Mouse (Mus musculus) left cerebral cortex, postnatal 25 days (tissue): ENCODE data around the gene Selenom. TPM values are rescaled to one million over a fixed set of nuclear protein-coding genes. Genes with fewer than 3 reads are reported as not detected.

Experiments
- DNase-seq, 2 experiments: peaks; one replicate each; pipeline ENCODE4 v3.0.0; 2022; ENCODE audit warnings: low spot score in 2 of 2, mixed read lengths in 1 of 2
- intact Hi-C: fragments of 180-260 bp; cut with DNase I; formaldehyde crosslinking; loops from one replicate; pipeline ENCODE4 v1.15.1; 2025
- total RNA-seq, 2 experiments: library from RNA; stranded (reverse); gene quantifications; 2 replicates each; pipeline ENCODE4 v1.2.3; 2021

Gene Selenom
- 100 to 1,000 TPM; 142 to 145 TPM for total RNA-seq

DNA sequence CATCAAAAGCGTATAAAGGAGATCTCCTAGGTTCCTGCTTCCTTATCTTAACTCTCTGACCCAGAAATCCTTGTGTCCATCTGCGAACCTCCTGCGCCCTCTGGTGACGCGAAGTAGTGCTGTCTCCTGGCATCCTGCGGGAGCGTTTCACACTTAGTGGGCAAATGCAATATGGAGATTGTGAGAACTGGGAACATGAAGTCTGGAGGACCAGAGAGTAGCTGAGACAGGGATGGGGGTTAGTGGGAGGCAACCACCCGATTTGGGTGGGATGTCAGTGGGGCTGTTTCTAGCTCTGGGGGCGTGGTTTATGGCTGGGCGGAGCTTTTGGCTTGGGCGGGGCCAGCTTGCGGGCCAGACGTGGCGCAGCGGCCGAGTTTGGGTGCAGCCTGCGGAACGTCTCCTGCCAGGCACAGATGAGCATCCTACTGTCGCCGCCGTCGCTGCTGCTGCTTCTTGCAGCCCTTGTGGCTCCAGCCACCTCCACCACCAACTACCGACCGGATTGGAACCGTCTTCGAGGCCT lies at the start of gene Selenom:
Gene Selenom, plus strand, starts transcription at position 156 of the 526 bp plus-strand sequence.
- peak; percentile 91 to 94 for DNase-seq
- intact Hi-C loops, result loop anchor here (1.0 to 2.0 kb wide), 2 partner anchors 42 to 128 kb away; no protein-coding TSS in a partner anchor

DNA sequence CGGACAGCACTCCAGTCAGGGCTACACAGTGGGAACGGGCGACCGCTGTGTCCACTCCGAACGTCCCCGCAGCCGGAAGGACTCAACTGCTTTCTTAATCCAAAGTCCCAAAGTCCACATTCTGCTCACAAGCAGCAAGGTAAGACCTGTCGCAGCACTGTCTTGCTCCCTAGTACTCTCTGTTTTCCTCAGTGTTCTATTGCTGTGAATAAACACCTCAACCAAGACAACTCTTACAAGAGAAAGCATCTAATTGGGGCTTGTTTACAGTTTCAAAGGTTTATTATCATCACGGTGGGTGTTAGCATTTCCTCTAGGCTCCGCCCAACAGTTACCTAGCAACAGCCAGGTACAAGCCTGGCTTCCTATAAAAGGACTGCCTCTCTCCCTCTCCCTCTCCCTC lies 43.0 kb upstream of the Selenom start:
- intact Hi-C loops, result no loop called here

DNA sequence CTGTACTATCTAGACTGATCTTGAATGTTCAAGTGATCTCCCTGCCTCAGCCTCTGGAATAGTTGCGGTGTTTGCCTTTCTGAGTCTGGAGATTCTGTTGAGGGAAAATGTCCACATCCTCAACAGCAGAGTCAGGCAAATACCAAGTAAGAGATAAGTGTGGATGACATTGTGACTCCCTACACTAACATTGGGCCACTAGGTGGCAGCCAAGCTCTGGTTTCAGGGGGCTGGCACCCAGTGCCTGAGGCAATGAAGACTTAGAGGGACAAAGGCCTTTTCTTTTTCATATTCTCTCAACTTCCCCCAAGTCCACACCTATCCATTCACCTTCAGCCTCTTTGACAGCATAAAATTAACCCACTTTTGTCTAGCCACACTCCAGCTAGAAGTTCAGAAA lies 42.0 kb upstream of the Selenom start:
- peak; percentile 76 to 84 for DNase-seq
- intact Hi-C loops, result loop anchor here (1.0 kb wide), 1 partner anchor 42 kb away; the partner anchor contains the start of gene Selenom

More for the DNA sequence above, 43.0 kb upstream of the Selenom start:
- DNase-seq, result no peak

DNA sequence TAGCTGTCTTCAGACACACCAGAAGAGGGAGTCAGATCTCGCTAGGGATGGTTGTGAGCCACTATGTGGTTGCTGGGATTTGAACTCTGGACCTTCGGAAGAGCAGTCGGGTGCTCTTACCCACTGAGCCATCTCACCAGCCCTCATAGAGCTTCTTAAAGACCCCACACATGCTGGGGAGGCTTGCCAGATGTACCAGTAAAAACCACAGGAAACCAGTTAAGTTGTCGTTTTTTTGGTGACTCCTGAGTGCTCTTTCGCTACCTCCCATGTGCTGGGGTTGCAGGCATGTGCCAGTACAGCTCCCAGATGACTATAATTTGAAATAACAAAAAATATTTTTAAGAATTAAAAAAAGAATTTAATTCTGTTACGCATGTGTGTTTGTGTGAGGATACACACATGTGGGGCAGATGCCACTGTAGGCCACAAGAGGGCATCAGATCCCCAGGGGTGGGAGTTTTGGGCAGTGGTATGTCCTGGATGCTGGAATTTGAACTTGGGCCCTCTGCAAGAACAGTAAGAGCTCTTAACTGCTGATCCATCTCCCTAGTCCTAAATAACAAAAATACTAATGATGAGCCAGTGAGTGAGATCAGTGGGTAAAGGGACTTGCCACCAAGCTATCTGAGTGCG lies 39.9 kb upstream of the Selenom start:
- no peak for DNase-seq
- intact Hi-C loops, result no loop called here

GRCm38 (mm10) chr11:3475489-3475888 lies 39.0 kb upstream of the Selenom start:
- no peak for DNase-seq
- intact Hi-C loops, result no loop called here

DNA sequence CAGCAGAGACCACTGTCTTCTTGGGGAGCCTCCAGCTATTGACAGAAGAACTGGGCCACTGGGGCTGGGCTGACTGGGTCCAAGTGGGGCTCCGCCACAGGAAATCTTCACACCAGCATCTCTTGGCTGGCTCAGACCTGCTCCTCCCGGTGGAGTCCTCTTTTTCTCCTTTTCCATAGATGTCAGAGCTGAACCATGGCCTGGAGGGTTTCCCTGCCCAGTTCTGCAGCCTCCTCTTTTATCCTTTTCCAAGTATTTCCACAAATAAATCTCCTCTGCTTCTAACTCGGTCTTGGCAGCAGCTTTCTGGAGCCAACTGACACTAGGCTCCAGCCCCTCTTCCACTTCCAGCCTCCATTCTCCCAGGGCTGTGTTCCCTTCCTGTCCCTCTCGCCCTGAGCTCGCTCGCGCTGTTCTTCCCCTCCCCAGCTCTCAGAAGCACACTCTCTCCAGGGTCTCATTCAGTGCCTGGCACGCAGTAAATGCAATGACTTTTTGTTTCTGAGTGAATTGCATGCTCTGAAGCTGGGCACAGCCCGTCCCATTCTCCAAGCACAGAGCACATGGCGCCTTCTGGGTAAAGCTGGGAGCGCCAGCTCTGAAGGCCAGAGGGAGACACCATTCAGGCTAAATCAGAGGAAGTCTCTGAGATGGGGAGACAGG lies 30.4 kb upstream of the Selenom start:
- intact Hi-C loops, result no loop called here
- DNase-seq, result peak; percentile 42 to 49

- intact Hi-C loops, result no loop called here
- DNase-seq, result no peak
Observed at GRCm38 (mm10) chr11:3486349-3486748, 28.1 kb upstream of the Selenom start.

- intact Hi-C loops, result no loop called here
- no peak for DNase-seq
Observed at GRCm38 (mm10) chr11:3487952-3488570, 26.4 kb upstream of the Selenom start, which contains the start of gene Pla2g3. Pla2g3 (plus strand) TSS chr11:3488284.

DNA sequence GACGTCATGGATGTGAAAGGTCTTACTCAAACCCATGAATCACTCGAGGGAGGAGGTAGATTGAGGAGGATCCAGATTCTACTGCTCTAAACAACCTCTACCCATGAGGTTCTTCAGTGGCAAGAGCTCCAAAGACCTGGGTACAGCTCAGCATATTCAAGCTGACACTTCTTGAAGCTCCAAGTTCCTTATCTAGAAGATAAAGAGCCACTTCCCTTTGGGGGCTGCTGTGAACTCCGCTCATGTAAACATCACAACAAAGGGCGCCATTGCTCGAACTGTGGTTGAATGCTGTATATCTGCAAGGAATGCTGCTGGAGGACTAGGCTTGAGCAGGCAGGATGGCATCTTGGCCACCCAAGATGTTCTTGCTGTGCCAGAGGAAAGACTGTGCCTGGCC lies 25.4 kb upstream of the Selenom start:
- intact Hi-C loops, result no loop called here
- no peak for DNase-seq

DNA sequence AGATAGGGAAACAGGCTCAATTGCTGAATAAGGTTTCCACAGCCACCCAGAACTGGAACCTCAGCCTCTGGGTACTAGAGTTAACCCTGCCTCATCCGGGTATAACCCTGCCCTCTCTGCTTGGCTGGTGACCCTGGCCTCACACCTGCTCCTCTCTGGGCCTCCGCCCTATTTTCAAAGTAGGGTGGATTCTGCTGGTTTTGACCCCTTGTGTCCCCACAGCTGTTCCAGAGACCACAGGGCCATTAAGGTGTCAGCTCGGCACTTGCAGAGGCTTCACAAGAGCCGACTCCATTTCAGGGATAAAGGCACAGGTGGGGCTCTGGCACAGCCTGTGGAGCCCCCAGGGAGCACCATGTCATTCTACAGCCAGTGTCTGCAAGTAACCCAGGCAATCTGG lies 21.7 kb upstream of the Selenom start:
- no peak for DNase-seq
- intact Hi-C loops, result no loop called here

GRCm38 (mm10) chr11:3494857-3495256 lies 19.6 kb upstream of the Selenom start:
- intact Hi-C loops, result no loop called here
- no peak for DNase-seq

- intact Hi-C loops, result no loop called here
- DNase-seq, result no peak
Observed at GRCm38 (mm10) chr11:3495496-3495895, 19.0 kb upstream of the Selenom start.

- no peak for DNase-seq
- intact Hi-C loops, result no loop called here
Observed at GRCm38 (mm10) chr11:3496756-3497155, 17.7 kb upstream of the Selenom start.

DNA sequence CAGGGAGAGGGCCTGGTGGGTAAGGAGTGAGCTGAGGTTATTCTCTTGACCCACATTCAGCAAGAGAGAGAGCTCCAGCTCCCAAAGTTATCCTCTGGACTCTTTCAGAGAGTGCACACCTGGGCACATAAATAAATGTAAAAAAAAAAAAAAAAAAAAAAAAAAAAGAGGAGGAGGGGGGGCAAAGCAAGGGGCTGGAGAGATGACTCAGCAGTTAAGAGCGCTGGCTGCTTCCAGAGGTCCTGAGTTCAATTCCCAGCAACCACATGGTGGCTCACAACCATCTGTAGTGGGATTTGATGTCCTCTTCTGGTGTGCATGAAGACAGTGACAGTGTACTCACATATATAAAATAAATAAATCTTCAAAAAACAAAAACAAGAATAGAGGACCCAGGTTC lies 17.2 kb upstream of the Selenom start:
- intact Hi-C loops, result no loop called here
- no peak for DNase-seq

GRCm38 (mm10) chr11:3502057-3502456 lies 12.4 kb upstream of the Selenom start:
- intact Hi-C loops, result no loop called here
- DNase-seq, result no peak

GRCm38 (mm10) chr11:3502459-3503072 lies 11.9 kb upstream of the Selenom start:
- intact Hi-C loops, result no loop called here
- no peak for DNase-seq

DNA sequence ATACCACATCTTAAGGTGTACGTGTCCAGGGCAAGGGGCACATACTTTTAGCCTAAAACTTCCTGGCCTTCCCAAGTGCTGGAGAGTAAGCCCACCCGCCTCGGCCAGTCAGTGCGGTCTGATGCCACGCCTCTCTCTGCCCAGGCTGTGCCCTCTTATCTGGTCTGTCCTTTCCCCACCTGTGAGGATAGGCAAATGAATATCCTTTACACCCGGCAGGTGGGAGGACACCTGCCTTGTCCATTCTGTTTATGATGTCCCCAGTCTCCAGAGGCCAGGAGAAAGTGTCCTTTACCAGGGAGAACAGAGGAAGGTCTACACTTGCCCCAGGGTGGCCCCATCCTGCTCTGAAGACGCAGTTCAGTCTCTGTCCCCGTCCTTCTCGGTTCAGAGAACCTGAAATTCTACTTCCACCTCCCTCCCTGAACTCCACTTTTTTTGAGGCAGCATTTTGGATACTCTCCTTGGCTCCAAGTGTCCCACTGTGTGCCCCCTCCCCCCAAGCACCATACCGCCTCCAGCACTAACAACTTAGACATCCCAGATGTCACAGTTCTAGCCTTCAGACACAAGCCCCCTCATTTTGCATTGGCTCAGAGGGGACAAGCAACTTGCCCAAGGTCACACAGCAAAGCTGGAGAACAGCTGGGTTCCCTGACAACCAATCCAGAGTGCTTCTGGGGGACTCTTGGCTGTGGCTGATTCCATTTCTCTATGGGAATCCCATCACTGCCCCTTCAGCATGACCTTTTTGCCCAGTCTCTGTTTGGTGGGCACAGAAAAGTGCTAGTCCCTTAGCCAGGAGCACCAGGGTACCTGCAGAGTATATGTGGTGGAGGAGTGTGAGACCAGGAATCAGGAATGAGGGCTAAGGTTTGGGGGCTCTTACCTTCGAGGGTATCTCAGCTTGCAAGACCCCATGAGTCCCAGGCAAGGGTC lies 10.5 kb upstream of the Selenom start:
- intact Hi-C loops, result no loop called here
- DNase-seq, result peak in 1 of 2 experiments; percentile 28

DNA sequence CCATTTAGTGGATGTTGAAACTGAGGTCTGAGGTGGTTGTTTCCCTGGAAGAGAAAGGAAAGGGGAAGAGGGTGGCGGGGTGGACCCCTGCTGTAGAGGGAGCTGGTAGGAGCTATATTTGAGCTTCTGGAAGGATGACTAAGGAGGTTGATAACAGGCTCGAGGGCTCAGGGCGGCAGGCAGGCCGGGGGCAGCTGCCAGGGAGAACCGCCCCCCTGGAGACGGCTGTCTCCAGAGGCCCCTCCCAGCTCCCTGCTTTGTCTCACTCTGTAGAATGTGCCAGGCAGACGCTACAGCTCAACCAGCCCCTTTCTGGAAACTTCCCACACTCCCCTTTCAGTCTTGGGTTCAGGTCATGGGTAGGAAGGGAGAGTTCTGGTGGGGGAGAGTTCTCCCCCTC lies 6.3 kb upstream of the Selenom start:
- no peak for DNase-seq
- intact Hi-C loops, result no loop called here
